ENCODE assay signal across 11 mouse cellular contexts in the genomic region with DNA sequence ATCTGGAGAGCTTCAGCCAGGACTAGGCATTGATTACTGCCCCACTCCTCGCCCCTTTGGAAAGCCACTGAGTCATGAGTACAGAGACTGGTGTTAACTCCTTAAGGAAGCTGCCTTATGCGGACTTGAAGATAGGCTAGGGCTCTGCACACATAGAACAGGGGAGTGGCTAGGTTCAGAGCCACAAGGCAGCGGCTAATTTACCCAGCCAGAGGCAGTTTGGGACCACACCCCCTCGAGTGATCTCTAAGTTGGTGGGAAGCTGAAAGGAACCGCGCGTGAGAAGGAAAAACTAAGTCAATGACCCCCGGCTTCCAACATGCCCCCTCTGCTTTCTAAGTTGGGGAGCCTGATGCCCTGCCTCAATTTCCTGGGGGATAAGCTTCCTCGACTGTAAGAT. TPM values are rescaled to one million over a fixed set of nuclear protein-coding genes. Genes with fewer than 3 reads are reported as not detected.
DNase-seq lines count a peak whose midpoint lies in the region; ATAC-seq and TF ChIP-seq lines count a peak whose summit lies in the region.
"Had no signal": no experiment of that assay in that cellular context is flagged by ENCODE, and none has a peak within 500 bp of the region (broad histone marks: within the 10 kb centered on the region; RNA-seq: fewer than 3 reads in every experiment).

No protein-coding gene starts in this region.

- no peak overlapping the region for H3K9ac ChIP-seq in liver, embryonic 11.5 days (ENCODE audit: low read depth, low read length)
- no peak overlapping the region for H3K9ac ChIP-seq in liver, postnatal 0 days (replicated peaks)
- no peak overlapping the region for H3K9ac ChIP-seq in forebrain, embryonic 12.5 days
- no peak overlapping the region; the same call in 1 of the 2 replicates for H3K9ac ChIP-seq in limb, embryonic 12.5 days (replicated peaks)
- no peak overlapping the region for H3K9ac ChIP-seq in stomach, embryonic 15.5 days
- H3K9ac ChIP-seq: liver, embryonic 15.5 days had no signal

- H3K27me3 ChIP-seq in liver, embryonic 11.5 days (replicated peaks; ENCODE audit: control insufficient read depth, insufficient read depth, low read length): peaks cover 100% of the 10 kb centered on the region
- H3K27me3 ChIP-seq in liver, postnatal 0 days (ENCODE audit: insufficient read depth, low read length): peaks cover 92% of the 10 kb centered on the region
- H3K27me3 ChIP-seq in forebrain, embryonic 12.5 days: peaks cover 100% of the 10 kb centered on the region
- H3K27me3 ChIP-seq in limb, embryonic 12.5 days: peaks cover 91% of the 10 kb centered on the region
- peaks cover 72% of the 10 kb centered on the region for H3K27me3 ChIP-seq in stomach, embryonic 15.5 days (replicated peaks)

- H3K4me1 ChIP-seq in liver, embryonic 11.5 days (replicated peaks; ENCODE audit: control insufficient read depth, insufficient read depth, low read length): peaks cover 15% of the 10 kb centered on the region
- peaks cover 5% of the 10 kb centered on the region; the same call in 1 of the 2 replicates for H3K4me1 ChIP-seq in liver, postnatal 0 days (ENCODE audit: insufficient read depth)
- H3K4me1 ChIP-seq in forebrain, embryonic 12.5 days: peaks cover 36% of the 10 kb centered on the region
- H3K4me1 ChIP-seq in limb, embryonic 12.5 days (replicated peaks): peaks cover 95% of the 10 kb centered on the region
- peaks cover 39% of the 10 kb centered on the region for H3K4me1 ChIP-seq in stomach, embryonic 15.5 days

- no peak for ATAC-seq in liver, embryonic 11.5 days (replicated peaks; ENCODE audit: low FRiP score)
- ATAC-seq in liver, postnatal 0 days: no peak
- ATAC-seq in forebrain, embryonic 12.5 days (ENCODE audit: low FRiP score): no peak
- no peak for ATAC-seq in limb, embryonic 12.5 days (ENCODE audit: insufficient number of reproducible peaks, insufficient read depth, low FRiP score, low TSS enrichment, low read depth)
- no peak for ATAC-seq in stomach, embryonic 15.5 days (ENCODE audit: insufficient read depth, low FRiP score, low read depth)
- ATAC-seq in granulocyte monocyte progenitor cell, adult 5-6 weeks (replicated peaks; ENCODE audit: poor library complexity, severe bottlenecking): no peak

- peak overlapping the region; percentile 60; the same call in 1 of the 2 replicates for H3K4me2 ChIP-seq in liver, embryonic 11.5 days
- no peak overlapping the region for H3K4me2 ChIP-seq in liver, postnatal 0 days (ENCODE audit: low read depth, low read length)
- peak overlapping the region; percentile 76 for H3K4me2 ChIP-seq in forebrain, embryonic 12.5 days
- H3K4me2 ChIP-seq in limb, embryonic 12.5 days: peak overlapping the region; percentile 87
- H3K4me2 ChIP-seq in stomach, embryonic 15.5 days: peak overlapping the region; percentile 89

- peak; percentile 27 for DNase-seq in liver, embryonic 11.5 days (ENCODE audit: low spot score)
- DNase-seq in liver, postnatal 0 days: no peak
- DNase-seq in gastrocnemius, postnatal 25 days: no peak
- no peak for DNase-seq in spleen, postnatal 4 days (ENCODE audit: low spot score in 2 of 2)

- no peaks in the 10 kb centered on the region for H3K9me3 ChIP-seq in liver, embryonic 11.5 days (ENCODE audit: control insufficient read depth, low read length)
- H3K9me3 ChIP-seq in liver, postnatal 0 days (ENCODE audit: low read length): no peaks in the 10 kb centered on the region
- no peaks in the 10 kb centered on the region for H3K9me3 ChIP-seq in forebrain, embryonic 12.5 days
- no peaks in the 10 kb centered on the region for H3K9me3 ChIP-seq in limb, embryonic 12.5 days
- no peaks in the 10 kb centered on the region for H3K9me3 ChIP-seq in stomach, embryonic 15.5 days
- H3K9me3 ChIP-seq: liver, embryonic 15.5 days had no signal

- no peaks in the 10 kb centered on the region for H3K36me3 ChIP-seq in liver, embryonic 11.5 days (ENCODE audit: control insufficient read depth, insufficient read depth, low read length)
- H3K36me3 ChIP-seq in liver, postnatal 0 days (replicated peaks; ENCODE audit: insufficient read depth, low read length): no peaks in the 10 kb centered on the region
- no peaks in the 10 kb centered on the region for H3K36me3 ChIP-seq in forebrain, embryonic 12.5 days (replicated peaks)
- H3K36me3 ChIP-seq in limb, embryonic 12.5 days: no peaks in the 10 kb centered on the region
- no peaks in the 10 kb centered on the region for H3K36me3 ChIP-seq in stomach, embryonic 15.5 days
- H3K36me3 ChIP-seq: liver, embryonic 15.5 days had no signal

- WGBS in liver, embryonic 11.5 days: 10% methylated on average over 9 of the region's 9 CpGs
- 9% methylated on average over 9 of the region's 9 CpGs for WGBS in liver, postnatal 0 days (ENCODE audit: insufficient replicate concordance)
- WGBS in forebrain, embryonic 12.5 days: 10% methylated on average over 9 of the region's 9 CpGs
- under 1% methylated on average over 9 of the region's 9 CpGs for WGBS in limb, embryonic 12.5 days
- WGBS in stomach, embryonic 15.5 days: 9% methylated on average over 9 of the region's 9 CpGs

- no peak overlapping the region; the same call in 1 of the 2 replicates for H3K4me3 ChIP-seq in liver, embryonic 11.5 days (ENCODE audit: low read depth, low read length)
- H3K4me3 ChIP-seq in liver, postnatal 0 days (ENCODE audit: low read depth, low read length): no peak overlapping the region
- peak overlapping the region; percentile 47; the same call in 1 of the 2 replicates for H3K4me3 ChIP-seq in forebrain, embryonic 12.5 days (replicated peaks)
- peak overlapping the region; percentile 48 for H3K4me3 ChIP-seq in limb, embryonic 12.5 days (replicated peaks)
- peak overlapping the region; percentile 42; the same call in 1 of the 2 replicates for H3K4me3 ChIP-seq in stomach, embryonic 15.5 days (replicated peaks)
- H3K4me3 ChIP-seq: liver, embryonic 15.5 days had no signal

- no peak for TF ChIP-seq EP300 in liver, postnatal 0 days (IDR thresholded peaks at IDR 0.05; ENCODE audit: low read depth)

- TF ChIP-seq CTCF in liver, postnatal 0 days (IDR thresholded peaks at IDR 0.05; ENCODE audit: low read depth): no peak

- H3K27ac ChIP-seq in liver, embryonic 11.5 days (ENCODE audit: low read depth, low read length): no peak overlapping the region
- H3K27ac ChIP-seq in liver, postnatal 0 days (ENCODE audit: low read depth): no peak overlapping the region
- H3K27ac ChIP-seq in forebrain, embryonic 12.5 days: no peak overlapping the region
- no peak overlapping the region for H3K27ac ChIP-seq in limb, embryonic 12.5 days
- no peak overlapping the region for H3K27ac ChIP-seq in stomach, embryonic 15.5 days
- H3K27ac ChIP-seq: liver, embryonic 15.5 days had no signal

RNA-seq across cellular contexts. Expression of a gene that starts 2.9 kb away (rescaled TPM):
- polyA plus RNA-seq in liver, embryonic 11.5 days (2014; fragmentation: Nextera tagmentation; extraction: Ambion mirVana): 11.1 and 11.4 TPM in 2 replicates
- polyA plus RNA-seq in liver, postnatal 0 days (2015; fragmentation: Nextera tagmentation; extraction: Ambion mirVana): 1.3 and 1.7 TPM in 2 replicates
- 10.5 and 10.9 TPM in 2 replicates for polyA plus RNA-seq in forebrain, embryonic 12.5 days (2016; fragmentation: Nextera tagmentation; extraction: Ambion mirVana)
- 24.3 and 26.7 TPM in 2 replicates for polyA plus RNA-seq in limb, embryonic 12.5 days (2016; fragmentation: Nextera tagmentation; extraction: Ambion mirVana)
- polyA plus RNA-seq in stomach, embryonic 15.5 days (2015; fragmentation: Nextera tagmentation; extraction: Ambion mirVana): 10.2 and 10.9 TPM in 2 replicates
- under 1 TPM; 0.43 to 0.61 TPM for total RNA-seq in gastrocnemius, postnatal 25 days (2021)
- total RNA-seq in granulocyte monocyte progenitor cell, adult 5-6 weeks (2014; fragmentation: Nextera tagmentation): not detected in 2 replicates
- not detected in 2 replicates for total RNA-seq in granulocyte monocyte progenitor cell, adult 5-6 weeks (2017)
- total RNA-seq: common myeloid progenitor, adult 5-6 weeks; MEL had no signal

Comparison
In these comparisons a context has a peak if more than half of its experiments do, and no peak if none do; other contexts are left out.
1. H3K4me3 ChIP-seq: peak in forebrain, embryonic 12.5 days (single experiment), limb, embryonic 12.5 days (single experiment) and stomach, embryonic 15.5 days (single experiment); none in liver, embryonic 11.5 days (single experiment) and liver, postnatal 0 days (single experiment).